ENCODE assay signal across 15 mouse cellular contexts in genomic region chr10:94477366-94478225, GRCm38 (mm10).
"Had no signal": no experiment of that assay in that cellular context is flagged by ENCODE, and none has a peak within 500 bp of the region (broad histone marks: within the 10 kb centered on the region; RNA-seq: fewer than 3 reads in every experiment).

No protein-coding gene starts in this region.

- H3K36me3 ChIP-seq: midbrain, embryonic 13.5 days; midbrain, embryonic 15.5 days; neural tube, embryonic 12.5 days; stomach, embryonic 15.5 days had no signal

- H3K4me1 ChIP-seq: megakaryocyte, embryonic 14.5 days; midbrain, embryonic 13.5 days; midbrain, embryonic 15.5 days; stomach, embryonic 15.5 days had no signal

- H3K27me3 ChIP-seq: midbrain, embryonic 13.5 days; midbrain, embryonic 15.5 days; neural tube, embryonic 12.5 days; stomach, embryonic 15.5 days had no signal

- H3K9ac ChIP-seq: lung, embryonic 14.5 days; midbrain, embryonic 13.5 days; midbrain, embryonic 15.5 days; neural tube, embryonic 12.5 days; stomach, embryonic 15.5 days had no signal

- DNase-seq: lung, embryonic 14.5 days; lung, postnatal 14 days; lung, postnatal 36 days; right cerebral cortex, postnatal 14 days; thymus, adult 2 months; thymus, postnatal 25 days; thymus, postnatal 4 days had no signal

- H3K9me3 ChIP-seq: midbrain, embryonic 13.5 days; midbrain, embryonic 15.5 days; stomach, embryonic 15.5 days had no signal

- ATAC-seq: midbrain, embryonic 13.5 days; midbrain, embryonic 15.5 days had no signal

- H3K4me3 ChIP-seq: megakaryocyte, embryonic 14.5 days; midbrain, embryonic 13.5 days; midbrain, embryonic 15.5 days; neural tube, embryonic 12.5 days; stomach, embryonic 15.5 days had no signal

- H3K4me2 ChIP-seq: lung, embryonic 14.5 days; midbrain, embryonic 11.5 days; midbrain, embryonic 13.5 days; midbrain, embryonic 15.5 days; neural tube, embryonic 12.5 days; stomach, embryonic 15.5 days had no signal

- H3K27ac ChIP-seq: macrophage; midbrain, embryonic 13.5 days; midbrain, embryonic 15.5 days; neural tube, embryonic 12.5 days; stomach, embryonic 15.5 days; stomach, postnatal 0 days had no signal
